Mouse (Mus musculus) kidney, embryonic 16.5 days (tissue): ENCODE data around the gene Dus3l. TPM values are rescaled to one million over a fixed set of nuclear protein-coding genes. Genes with fewer than 3 reads are reported as not detected.

Experiments used
- ATAC-seq: fragments of 200-750 bp; cut with Nextera tagmentation; 2 replicates; pipeline ENCODE4 v1.8.0; 2017; ENCODE audit warnings: moderate TSS enrichment; ENCODE audit not compliant: low FRiP score, low TSS enrichment
- H3K27ac ChIP-seq: fragments of 300-500 bp; sonication (generic); 2 replicates; pipeline ENCODE4 v1.5.1; 2014; ENCODE audit warnings: low read length
- H3K27me3 ChIP-seq: fragments of 300-500 bp; sonication (generic); 2 replicates; pipeline ENCODE4 v1.6.1; 2014; ENCODE audit warnings: low read length, control low read depth, mixed read lengths; ENCODE audit not compliant: insufficient read depth
- H3K36me3 ChIP-seq: fragments of 300-500 bp; sonication (generic); 2 replicates; pipeline ENCODE4 v1.6.1; 2014; ENCODE audit warnings: low read length, control low read depth, mixed read lengths; ENCODE audit not compliant: insufficient read depth
- H3K4me1 ChIP-seq: fragments of 300-500 bp; sonication (generic); 2 replicates; pipeline ENCODE4 v1.6.1; 2014; ENCODE audit warnings: low read length, control low read depth, mixed read lengths; ENCODE audit not compliant: insufficient read depth
- H3K4me2 ChIP-seq: fragments of 300-500 bp; sonication (generic); replicated peaks from 2 replicates; pipeline ENCODE4 v1.6.1; 2014; ENCODE audit warnings: low read depth, low read length
- H3K4me3 ChIP-seq: fragments of 300-500 bp; sonication (generic); 2 replicates; pipeline ENCODE4 v1.5.1; 2014; ENCODE audit warnings: mild to moderate bottlenecking, low read length
- H3K9ac ChIP-seq: fragments of 300-500 bp; sonication (generic); replicated peaks from 2 replicates; pipeline ENCODE4 v1.6.1; 2014; ENCODE audit warnings: low read length
- H3K9me3 ChIP-seq: fragments of 300-500 bp; sonication (generic); 2 replicates; pipeline ENCODE4 v1.6.1; 2016; ENCODE audit warnings: low read length, control low read depth
- WGBS: fragments of 180-500 bp; shearing (Covaris S2); extraction: QIAGEN DNeasy Blood & Tissue Kit; methylation state at CpG from one replicate; pipeline ENCODE4 v1.1.7; 2014; 5-methylcytosine and 5-hydroxymethylcytosine counted together
- polyA plus RNA-seq: library from polyadenylated mRNA; unstranded; fragments of >200 nt; fragmentation: Nextera tagmentation; extraction: Ambion mirVana; gene quantifications from 2 replicates; pipeline ENCODE4 v1.2.1, GENCODE M21; 2015

Dus3l gene
- polyA plus RNA-seq, 1 experiment from 2014 or later = 59.7 TPM

GRCm38 (mm10) chr17:56780291-56780978 lies 15.9 kb downstream of the Dus3l start:
- 76% methylated on average over 13 of the region's 13 CpGs for WGBS
- no peaks in the 10 kb centered on the region; the same call in 1 of the 2 replicates for H3K9me3 ChIP-seq
- ATAC-seq = no peak; the same call in 1 of the 2 replicates

GRCm38 (mm10) chr17:56788886-56789285 lies 24.3 kb downstream of the Dus3l start:
- Histone ChIP-seq H3K4me1 (no peaks in the 10 kb centered on the region), H3K36me3 (no peaks in the 10 kb centered on the region)

More at GRCm38 (mm10) chr17:56780291-56780978, 15.9 kb downstream of the Dus3l start:
- no peaks in the 10 kb centered on the region for H3K36me3 ChIP-seq
- 0 out of 2 replicates have a peak, but pooled peaks cover 5% of the 10 kb centered on the region for H3K4me1 ChIP-seq
- no peaks in the 10 kb centered on the region for H3K27me3 ChIP-seq
- H3K27ac ChIP-seq = no peak overlapping the region
- no peak overlapping the region for H3K4me2 ChIP-seq
- H3K9ac ChIP-seq = no peak overlapping the region
- H3K4me3 ChIP-seq = no peak overlapping the region

GRCm38 (mm10) chr17:56789286-56789685 lies 24.7 kb downstream of the Dus3l start:
- Histone ChIP-seq H3K9me3 (no peaks in the 10 kb centered on the region), H3K9ac (no peak overlapping the region), H3K4me2 (no peak overlapping the region), H3K4me1 (no peaks in the 10 kb centered on the region), H3K36me3 (no peaks in the 10 kb centered on the region), H3K27ac (no peak overlapping the region), H3K4me3 (no peak overlapping the region), H3K27me3 (no peaks in the 10 kb centered on the region)
- 90% methylated on average over 6 of the region's 6 CpGs for WGBS
- no peak for ATAC-seq

More at GRCm38 (mm10) chr17:56788886-56789285, 24.3 kb downstream of the Dus3l start:
- H3K27me3 ChIP-seq = no peaks in the 10 kb centered on the region
- 70% methylated on average over 3 of the region's 3 CpGs for WGBS
- no peak overlapping the region for H3K4me3 ChIP-seq
- no peak overlapping the region for H3K27ac ChIP-seq
- no peak overlapping the region for H3K9ac ChIP-seq
- no peak overlapping the region for H3K4me2 ChIP-seq
- no peak for ATAC-seq
- H3K9me3 ChIP-seq = no peaks in the 10 kb centered on the region

GRCm38 (mm10) chr17:56792588-56792987 lies 28.0 kb downstream of the Dus3l start:
- Histone ChIP-seq H3K4me3 (no peak overlapping the region), H3K9me3 (no peaks in the 10 kb centered on the region), H3K36me3 (no peaks in the 10 kb centered on the region), H3K27ac (no peak overlapping the region), H3K9ac (no peak overlapping the region), H3K27me3 (no peaks in the 10 kb centered on the region), H3K4me1 (no peaks in the 10 kb centered on the region), H3K4me2 (no peak overlapping the region)
- 75% methylated on average over 3 of the region's 3 CpGs for WGBS
- ATAC-seq = no peak

- no peak for ATAC-seq
- WGBS = 76% methylated on average over 6 of the region's 6 CpGs
- H3K4me1 ChIP-seq = no peaks in the 10 kb centered on the region
These were observed 29.2 kb downstream of the Dus3l start for GRCm38 (mm10) chr17:56793614-56794319.

GRCm38 (mm10) chr17:56799276-56799675 lies 34.7 kb downstream of the Dus3l start:
- no peak for ATAC-seq
- H3K27ac ChIP-seq = no peak overlapping the region
- H3K4me1 ChIP-seq = no peaks in the 10 kb centered on the region
- no peak overlapping the region for H3K4me3 ChIP-seq
- H3K36me3 ChIP-seq = no peaks in the 10 kb centered on the region
- no peak overlapping the region for H3K9ac ChIP-seq
- no peaks in the 10 kb centered on the region for H3K27me3 ChIP-seq
- no peaks in the 10 kb centered on the region for H3K9me3 ChIP-seq
- no peak overlapping the region for H3K4me2 ChIP-seq
- WGBS = 88% methylated on average over 3 of the region's 3 CpGs

More at GRCm38 (mm10) chr17:56793614-56794319, 29.2 kb downstream of the Dus3l start:
- H3K4me3 ChIP-seq = no peak overlapping the region
- H3K9ac ChIP-seq = no peak overlapping the region
- H3K27ac ChIP-seq = no peak overlapping the region
- no peaks in the 10 kb centered on the region for H3K36me3 ChIP-seq
- H3K4me2 ChIP-seq = no peak overlapping the region
- H3K27me3 ChIP-seq = no peaks in the 10 kb centered on the region
- no peaks in the 10 kb centered on the region for H3K9me3 ChIP-seq

- Histone ChIP-seq H3K27me3 (no peaks in the 10 kb centered on the region), H3K4me3 (no peak overlapping the region), H3K4me1 (no peaks in the 10 kb centered on the region), H3K27ac (no peak overlapping the region), H3K4me2 (no peak overlapping the region), H3K36me3 (no peaks in the 10 kb centered on the region), H3K9ac (no peak overlapping the region), H3K9me3 (no peaks in the 10 kb centered on the region)
- WGBS = 72% methylated on average over 8 of the region's 8 CpGs
- ATAC-seq = no peak
These were observed 37.5 kb downstream of the Dus3l start for GRCm38 (mm10) chr17:56802065-56802464.

GRCm38 (mm10) chr17:56804952-56805351 lies 40.4 kb downstream of the Dus3l start:
- no peak for ATAC-seq
- WGBS = 73% methylated on average over 5 of the region's 5 CpGs

GRCm38 (mm10) chr17:56805784-56806183 lies 41.2 kb downstream of the Dus3l start:
- peaks cover 9% of the 10 kb centered on the region; the same call in 1 of the 2 replicates for H3K4me1 ChIP-seq
- H3K36me3 ChIP-seq = no peaks in the 10 kb centered on the region
- H3K4me3 ChIP-seq = no peak overlapping the region
- no peak overlapping the region for H3K27ac ChIP-seq
- H3K9ac ChIP-seq = no peak overlapping the region
- no peaks in the 10 kb centered on the region for H3K27me3 ChIP-seq
- no peak overlapping the region for H3K4me2 ChIP-seq
- ATAC-seq = no peak; the same call in 1 of the 2 replicates
- 89% methylated on average over 1 of the region's 1 CpGs for WGBS
- H3K9me3 ChIP-seq = no peaks in the 10 kb centered on the region

More at GRCm38 (mm10) chr17:56804952-56805351, 40.4 kb downstream of the Dus3l start:
- Histone ChIP-seq H3K9ac (no peak overlapping the region), H3K4me1 (0 out of 2 replicates have a peak, but pooled peaks cover 2% of the 10 kb centered on the region), H3K27ac (no peak overlapping the region), H3K4me2 (no peak overlapping the region), H3K4me3 (no peak overlapping the region), H3K27me3 (no peaks in the 10 kb centered on the region), H3K9me3 (no peaks in the 10 kb centered on the region), H3K36me3 (no peaks in the 10 kb centered on the region)

GRCm38 (mm10) chr17:56808518-56808917 lies 44.0 kb downstream of the Dus3l start:
- H3K9ac ChIP-seq = no peak overlapping the region
- WGBS = 5% methylated on average over 9 of the region's 9 CpGs
- no peaks in the 10 kb centered on the region for H3K27me3 ChIP-seq
- H3K4me3 ChIP-seq = no peak overlapping the region
- peak; percentile 83; the same call in 1 of the 2 replicates for ATAC-seq
- peaks cover 9% of the 10 kb centered on the region; the same call in 1 of the 2 replicates for H3K4me1 ChIP-seq
- H3K9me3 ChIP-seq = no peaks in the 10 kb centered on the region
- H3K27ac ChIP-seq = no peak overlapping the region
- no peaks in the 10 kb centered on the region for H3K36me3 ChIP-seq
- H3K4me2 ChIP-seq = no peak overlapping the region
